Mouse (Mus musculus): ENCODE data around the gene Nfib.

DNA sequence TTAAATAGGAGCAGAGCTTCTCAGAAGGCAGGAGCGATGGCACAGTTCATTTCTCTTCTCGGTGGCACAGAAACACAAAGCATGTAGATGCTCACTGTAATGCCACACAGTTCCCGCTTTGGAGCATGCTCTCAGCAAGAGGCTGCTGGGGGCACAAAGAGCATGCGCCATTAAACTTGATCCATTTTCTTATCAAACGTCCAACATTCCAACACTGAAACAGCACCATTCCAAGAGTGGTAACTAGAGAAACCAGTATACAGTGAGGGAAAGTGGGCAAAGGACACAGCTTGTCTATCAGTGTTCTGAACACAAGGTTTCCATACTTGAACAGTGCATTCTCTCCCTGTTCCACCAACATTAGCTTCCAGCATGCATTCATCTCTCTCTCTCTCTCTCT, 206.3 kb downstream of the Nfib start:
- no peak for TF ChIP-seq CTCF (IDR thresholded peaks at IDR 0.05; ENCODE audit: control insufficient read depth, insufficient read depth, low read length)
- TF ChIP-seq POLR2A (IDR thresholded peaks at IDR 0.05; ENCODE audit: borderline replicate concordance, control insufficient read depth, low read depth, low read length): no peak

Data from bone marrow, adult 2 months (tissue).